Mouse (Mus musculus): ENCODE measurements at regions not wholly inside any gene's neighbourhood (a gene's known extent, or its start where the extent isn't known, plus 50 kb on each side); places are given as distances from the start of the nearest gene placed in this dataset.

- TF ChIP-seq POLR2A (IDR thresholded peaks at IDR 0.05; ENCODE audit: borderline replicate concordance, extremely low read depth, insufficient read depth, insufficient read length, poor library complexity, severe bottlenecking) = no peak
- no peak for TF ChIP-seq CTCF (IDR thresholded peaks at IDR 0.05; ENCODE audit: borderline replicate concordance, extremely low read depth, insufficient read depth, insufficient read length)
These were observed 508.1 kb upstream of the Rgma start for GRCm38 (mm10) chr7:72866966-72867754.

Measured in brain, embryonic 14.5 days (tissue).